Mouse (Mus musculus) kidney, adult 2 months (tissue): ENCODE measurements around the gene Abtb2. TPM values are rescaled to one million over a fixed set of nuclear protein-coding genes. Genes with fewer than 3 reads are reported as not detected.

Experiments
- DNase-seq: peaks from one replicate; pipeline ENCODE4 v3.0.0; 2021
- H3K27ac ChIP-seq: fragments of 200-500 bp; 2 replicates; pipeline ENCODE4 v1.5.1; 2012; ENCODE audit warnings: low read depth, low read length, control low read depth, inconsistent platforms; ENCODE audit not compliant: insufficient read depth
- H3K27me3 ChIP-seq: fragments of 200-500 bp; replicated peaks from 2 replicates; pipeline ENCODE4 v1.6.1; 2012; ENCODE audit warnings: mild to moderate bottlenecking, moderate library complexity, low read length, inconsistent platforms; ENCODE audit not compliant: control insufficient read depth, insufficient read depth
- H3K36me3 ChIP-seq: fragments of 200-500 bp; 2 replicates; pipeline ENCODE4 v1.6.1; 2012; ENCODE audit warnings: mild to moderate bottlenecking, moderate library complexity, low read length, inconsistent platforms; ENCODE audit not compliant: control insufficient read depth, insufficient read depth
- H3K4me1 ChIP-seq: fragments of 200-500 bp; 2 replicates; pipeline ENCODE4 v1.6.1; 2011; ENCODE audit warnings: low read length; ENCODE audit not compliant: control insufficient read depth, insufficient read depth
- H3K4me3 ChIP-seq: fragments of 200-500 bp; 2 replicates; pipeline ENCODE4 v1.5.1; 2011; ENCODE audit warnings: mild to moderate bottlenecking, low read depth, low read length, control low read depth; ENCODE audit not compliant: insufficient read depth
- CTCF ChIP-seq: fragments of 200-500 bp; conservative IDR thresholded peaks from 2 replicates; pipeline ENCODE4 v1.5.1; 2011; ENCODE audit warnings: low read depth, mild to moderate bottlenecking, control low read depth, low read length, moderate library complexity, mixed read lengths; ENCODE audit not compliant: insufficient read depth, insufficient read length
- POLR2A ChIP-seq: fragments of 200-500 bp; IDR thresholded peaks from one replicate; pipeline ENCODE4 v1.6.1; 2011; ENCODE audit warnings: low read depth, low read length, control low read depth
- WGBS: fragments of 180-500 bp; shearing (Covaris S2); methylation state at CpG from one replicate; pipeline ENCODE4 v1.1.7; 2018; 5-methylcytosine and 5-hydroxymethylcytosine counted together
- polyA plus RNA-seq: library from polyadenylated mRNA; depleted of rRNA; stranded (reverse); fragments of >200 nt; gene quantifications from 2 replicates; pipeline ENCODE4 v1.2.3, GENCODE M21; 2012

The Abtb2 gene
- polyA plus RNA-seq, 1 experiment, result 11.6 TPM

DNA sequence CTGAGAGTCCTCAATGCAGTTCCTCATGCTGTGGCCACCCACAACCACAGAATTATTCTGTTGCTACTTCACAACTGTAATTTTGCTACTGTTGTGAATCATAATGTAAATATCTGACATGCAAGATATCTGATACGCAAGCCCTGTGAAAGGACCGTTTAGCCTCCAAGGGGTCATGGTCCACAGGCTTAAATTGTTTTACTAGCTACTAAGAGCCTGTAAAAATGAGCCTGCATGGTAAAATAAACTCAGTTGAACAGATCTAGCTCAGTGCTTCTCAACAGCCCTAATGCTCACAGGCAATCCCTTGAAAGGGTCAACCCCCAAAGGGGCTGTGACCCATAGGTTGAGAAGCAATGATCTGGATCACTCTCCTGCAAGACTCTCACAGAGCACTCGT is 183.0 kb downstream of the Abtb2 start:
- TF ChIP-seq POLR2A (no peak), CTCF (no peak)
- Histone ChIP-seq H3K4me1 (no peaks in the 10 kb centered on the region), H3K27ac (no peak overlapping the region), H3K36me3 (peaks cover 3% of the 10 kb centered on the region), H3K4me3 (no peak overlapping the region), H3K27me3 (no peaks in the 10 kb centered on the region)
- no peak for DNase-seq
- WGBS, result 75% methylated on average over 3 of the region's 3 CpGs

DNA sequence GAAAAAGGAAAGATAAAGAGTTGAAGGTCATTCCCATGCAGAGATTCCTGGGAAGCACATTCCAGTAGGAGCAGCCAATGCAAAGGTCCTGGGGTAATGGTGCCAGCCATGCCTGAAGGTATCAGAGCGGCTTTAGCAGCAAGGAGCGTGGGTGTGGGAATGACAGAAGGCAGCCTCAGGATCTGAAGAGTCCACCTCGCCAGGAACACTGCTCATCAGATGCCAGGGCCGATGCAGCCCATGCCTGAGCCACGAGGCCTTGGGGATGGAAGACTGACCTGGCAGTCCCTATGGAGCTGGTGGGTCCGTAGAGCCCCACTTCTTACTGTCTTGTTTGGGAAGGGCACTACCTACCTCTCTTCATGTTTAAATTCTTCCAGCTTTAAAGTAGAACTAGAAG is 185.7 kb downstream of the Abtb2 start:
- H3K27ac ChIP-seq, result no peak overlapping the region
- H3K4me3 ChIP-seq, result no peak overlapping the region
- H3K4me1 ChIP-seq, result no peaks in the 10 kb centered on the region
- H3K36me3 ChIP-seq, result peaks cover 3% of the 10 kb centered on the region
- 98% methylated on average over 6 of the region's 6 CpGs for WGBS
- no peak for TF ChIP-seq POLR2A
- TF ChIP-seq CTCF, result no peak
- H3K27me3 ChIP-seq, result no peaks in the 10 kb centered on the region
- no peak for DNase-seq

DNA sequence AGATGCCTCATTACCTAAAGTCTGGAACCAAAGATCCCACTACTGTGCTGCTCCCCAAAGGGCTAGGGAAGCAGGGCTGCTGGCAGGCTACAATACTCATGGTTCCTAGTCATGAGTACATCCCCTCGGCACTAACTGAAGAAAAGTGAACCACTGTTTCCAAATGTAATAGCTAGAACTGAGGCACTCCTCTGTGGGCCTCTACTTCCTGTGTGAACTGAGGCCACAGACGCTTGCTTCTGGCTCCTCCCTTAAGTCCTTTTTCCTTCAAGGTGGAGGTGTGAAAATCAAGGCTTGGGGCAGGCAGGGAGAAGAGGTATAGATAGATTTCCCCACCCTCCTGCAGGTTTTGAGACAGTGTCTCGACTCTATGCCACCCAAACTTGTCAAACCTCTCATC is 188.5 kb downstream of the Abtb2 start:
- WGBS, result 74% methylated on average over 3 of the region's 3 CpGs
- peaks cover 3% of the 10 kb centered on the region for H3K36me3 ChIP-seq
- no peak overlapping the region for H3K4me3 ChIP-seq
- no peak for TF ChIP-seq CTCF
- TF ChIP-seq POLR2A, result no peak
- no peaks in the 10 kb centered on the region for H3K4me1 ChIP-seq
- no peak overlapping the region for H3K27ac ChIP-seq
- DNase-seq, result no peak
- no peaks in the 10 kb centered on the region for H3K27me3 ChIP-seq

DNA sequence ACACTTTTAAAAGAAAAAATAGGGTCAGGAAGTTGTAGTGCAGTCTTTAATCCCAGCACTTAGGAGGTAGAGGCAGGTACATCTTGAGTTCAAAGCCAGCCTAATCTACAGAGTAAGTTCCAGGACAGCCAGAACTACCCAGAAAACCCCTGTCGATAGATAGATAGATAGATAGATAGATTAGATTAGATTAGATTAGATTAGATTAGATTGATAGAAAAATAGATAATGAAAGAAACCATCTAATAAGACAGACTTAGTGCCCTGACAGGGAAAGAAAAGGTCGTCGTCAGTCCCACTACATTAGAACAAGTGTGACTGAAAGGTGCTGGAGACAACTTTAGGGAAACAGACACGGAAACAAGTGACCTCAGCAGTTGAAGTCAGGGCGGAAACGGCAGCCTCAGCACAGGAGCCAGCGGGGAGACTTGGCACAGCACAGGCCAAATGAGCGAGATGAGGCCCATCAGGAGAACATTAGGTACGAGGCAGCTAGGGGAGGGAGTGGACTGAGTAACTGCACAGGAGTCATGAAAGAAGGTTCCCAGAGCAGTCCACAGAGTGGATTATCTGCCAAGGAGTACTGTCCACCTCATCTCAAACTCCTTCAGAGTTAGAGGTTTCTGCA is 189.5 kb downstream of the Abtb2 start:
- DNase-seq, result no peak
- Histone ChIP-seq H3K4me3 (no peak overlapping the region), H3K27ac (no peak overlapping the region), H3K36me3 (peaks cover 3% of the 10 kb centered on the region), H3K27me3 (no peaks in the 10 kb centered on the region), H3K4me1 (no peaks in the 10 kb centered on the region)
- 85% methylated on average over 9 of the region's 9 CpGs for WGBS
- TF ChIP-seq POLR2A, result no peak
- TF ChIP-seq CTCF, result no peak

DNA sequence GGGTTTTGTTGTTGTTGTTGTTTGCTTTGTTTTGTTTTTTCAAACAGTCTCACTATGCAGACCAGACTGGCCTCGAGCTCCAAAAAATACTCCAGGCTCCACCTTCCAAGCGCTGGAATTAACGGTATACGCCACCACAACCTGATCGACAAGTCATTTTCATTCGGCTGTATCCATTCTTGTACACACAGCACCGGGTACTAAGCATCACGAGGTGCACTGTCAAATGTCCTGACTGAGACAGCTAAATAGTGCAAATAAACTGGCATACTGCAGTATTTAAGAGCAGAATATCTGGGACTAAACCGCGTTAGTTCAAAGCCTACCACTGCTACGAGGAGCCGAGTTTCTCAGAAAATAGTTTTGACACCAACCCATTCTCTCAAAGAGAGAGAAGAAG is 194.3 kb downstream of the Abtb2 start:
- TF ChIP-seq CTCF (no peak), POLR2A (no peak)
- H3K36me3 ChIP-seq, result no peaks in the 10 kb centered on the region; the same call in 1 of the 2 replicates
- peak overlapping the region; percentile 81 for H3K4me3 ChIP-seq
- no peaks in the 10 kb centered on the region for H3K27me3 ChIP-seq
- H3K27ac ChIP-seq, result no peak overlapping the region
- 0% methylated on average over 12 of the region's 12 CpGs for WGBS
- no peak for DNase-seq
- H3K4me1 ChIP-seq, result 0 out of 2 replicates have a peak, but pooled peaks cover 2% of the 10 kb centered on the region

DNA sequence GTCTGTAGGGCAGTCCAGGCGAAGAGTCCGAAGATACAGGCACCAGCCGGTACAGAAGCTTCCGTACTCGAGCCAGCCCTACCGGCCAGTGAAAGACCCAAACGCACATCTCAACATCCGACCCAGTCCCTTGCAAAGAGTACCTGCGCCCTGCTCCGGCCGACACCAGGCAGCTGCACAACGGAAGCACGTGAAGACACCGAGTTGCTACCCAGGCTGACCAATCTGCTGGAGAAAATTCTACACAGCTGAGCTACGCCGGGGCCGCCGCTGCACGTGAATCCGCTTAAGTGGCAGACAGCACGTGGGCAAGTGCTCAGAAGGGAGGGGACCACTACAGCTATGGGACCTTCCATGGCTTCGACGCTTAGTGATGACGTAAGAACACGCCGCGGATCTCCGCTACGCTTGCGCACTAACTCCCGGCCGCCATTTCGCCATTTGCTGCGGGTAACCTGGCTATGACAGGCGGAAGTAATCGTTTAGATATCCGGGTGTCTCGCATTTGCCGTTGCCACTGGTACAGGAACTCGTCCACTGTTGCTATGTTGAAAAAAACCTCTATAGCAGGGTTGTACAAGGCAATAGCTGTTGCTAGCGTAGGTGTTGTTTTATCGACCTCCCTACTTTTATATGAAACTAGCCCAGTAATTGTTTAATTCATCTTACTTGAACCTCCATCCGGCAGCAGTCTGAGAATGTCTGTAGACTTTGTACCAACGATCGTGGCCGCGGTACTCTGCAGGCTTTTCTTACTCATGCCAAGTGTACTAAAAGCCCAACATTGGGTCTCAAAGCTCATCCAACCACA is 195.0 kb downstream of the Abtb2 start, which contains the start of gene Nat10:
Nat10 (minus strand) TSS at position 365 of the 811 bp plus-strand sequence.
- Histone ChIP-seq H3K4me1 (0 out of 2 replicates have a peak, but pooled peaks cover 2% of the 10 kb centered on the region), H3K36me3 (peaks cover 3% of the 10 kb centered on the region), H3K27me3 (no peaks in the 10 kb centered on the region), H3K27ac (peak within 1 kb of the TSS; percentile 26), H3K4me3 (peak within 1 kb of the TSS; percentile 81)
- DNase-seq, result peak; percentile 99
- under 1% methylated on average over 47 of the region's 47 CpGs for WGBS
- TF ChIP-seq CTCF, result no peak
- TF ChIP-seq POLR2A, result peak; percentile 24

DNA sequence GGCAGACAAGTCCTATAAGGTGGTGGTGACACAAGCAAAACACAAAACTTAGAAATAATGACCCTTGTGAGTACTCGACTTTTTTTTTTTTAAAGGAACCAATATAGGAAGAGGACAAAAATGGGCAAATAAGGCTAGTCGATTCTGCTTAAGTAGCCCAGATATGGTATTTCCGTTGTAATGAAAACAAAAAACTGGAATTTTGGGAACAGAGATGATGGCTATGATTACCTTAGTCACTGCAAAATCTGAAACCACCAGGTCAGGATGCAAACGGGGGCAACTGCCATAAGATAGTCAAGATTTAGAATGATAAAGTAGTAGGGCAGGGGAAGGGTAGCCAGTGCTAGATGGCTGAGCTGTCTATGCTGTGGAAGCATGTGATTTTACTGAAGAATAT is 195.9 kb downstream of the Abtb2 start:
- WGBS, result 37% methylated on average over 4 of the region's 4 CpGs
- Histone ChIP-seq H3K4me3 (no peak overlapping the region), H3K27ac (no peak overlapping the region), H3K36me3 (peaks cover 7% of the 10 kb centered on the region), H3K4me1 (0 out of 2 replicates have a peak, but pooled peaks cover 2% of the 10 kb centered on the region), H3K27me3 (no peaks in the 10 kb centered on the region)
- DNase-seq, result no peak
- no peak for TF ChIP-seq CTCF
- no peak for TF ChIP-seq POLR2A
